Mouse (Mus musculus) heart, embryonic 12.5 days (tissue): ENCODE results near the gene Vps18. TPM values are rescaled to one million over a fixed set of nuclear protein-coding genes. Genes with fewer than 3 reads are reported as not detected.

Experiments used
- polyA plus RNA-seq: library from polyadenylated mRNA; unstranded; fragments of >200 nt; fragmentation: Nextera tagmentation; extraction: Ambion mirVana; gene quantifications from 2 replicates; pipeline ENCODE4 v1.2.1, GENCODE M21; 2016

Gene Vps18
- polyA plus RNA-seq, 1 experiment from 2014 or later: 15.8 TPM

Other genes starting within 250 kb of the Vps18 start
- 39.0 and 39.4 TPM in 2 replicates for gene Knl1, start 241.6 kb upstream of the Vps18 start, polyA plus RNA-seq
- 32.2 and 33.3 TPM in 2 replicates for gene Rad51, start 175.9 kb upstream of the Vps18 start, polyA plus RNA-seq
- gene Rmdn3, start 131.7 kb upstream of the Vps18 start, polyA plus RNA-seq: 29.2 and 31.0 TPM in 2 replicates
- gene Gchfr, start 121.0 kb upstream of the Vps18 start, polyA plus RNA-seq: 4.5 and 5.0 TPM in 2 replicates
- gene Gm14137, start 114.2 kb upstream of the Vps18 start, polyA plus RNA-seq: 0.34 and 0.46 TPM in 2 replicates
- 31.6 and 36.5 TPM in 2 replicates for gene Zfyve19, start 80.1 kb upstream of the Vps18 start, polyA plus RNA-seq
- 12.0 and 12.6 TPM in 2 replicates for gene Dnajc17, start 79.9 kb upstream of the Vps18 start, polyA plus RNA-seq
- not detected in 2 replicates for gene Ppp1r14d, start 58.8 kb upstream of the Vps18 start, polyA plus RNA-seq
- 0.82 and 1.00 TPM in 2 replicates for gene Spint1, start 51.4 kb upstream of the Vps18 start, polyA plus RNA-seq
- gene Rhov, start 17.5 kb upstream of the Vps18 start, polyA plus RNA-seq: 0.10 and 0.13 TPM in 2 replicates
- 6.5 and 6.8 TPM in 2 replicates for gene Dll4, start 37.0 kb downstream of the Vps18 start, polyA plus RNA-seq
- gene Chac1, start 62.5 kb downstream of the Vps18 start, polyA plus RNA-seq: 0.12 and 0.31 TPM in 2 replicates
- 3.8 and 4.0 TPM in 2 replicates for gene Ino80, start 188.9 kb downstream of the Vps18 start, polyA plus RNA-seq